Mouse (Mus musculus) limb, embryonic 13.5 days (tissue): ENCODE measurements at regions not wholly inside any gene's neighbourhood (a gene's known extent, or its start where the extent isn't known, plus 50 kb on each side); places are given as distances from the start of the nearest gene placed in this dataset.
A peak's percentile ranks its signal among the peaks of the same experiment; 100 is the strongest.

Experiments
- ATAC-seq: fragments of 200-750 bp; cut with Nextera tagmentation; 2 replicates; pipeline ENCODE4 v1.8.0; 2017; ENCODE audit warnings: low read depth, moderate number of reproducible peaks, moderate TSS enrichment; ENCODE audit not compliant: low FRiP score
- H3K27ac ChIP-seq: fragments of 300-500 bp; sonication (generic); 2 replicates; pipeline ENCODE4 v1.5.1; 2015; ENCODE audit warnings: inconsistent platforms, mild to moderate bottlenecking, moderate library complexity
- H3K27me3 ChIP-seq: fragments of 300-500 bp; sonication (generic); 2 replicates; pipeline ENCODE4 v1.6.1; 2015; ENCODE audit warnings: mild to moderate bottlenecking, inconsistent platforms
- H3K36me3 ChIP-seq: fragments of 300-500 bp; sonication (generic); 2 replicates; pipeline ENCODE4 v1.6.1; 2015; ENCODE audit warnings: inconsistent platforms, mild to moderate bottlenecking, moderate library complexity
- H3K4me1 ChIP-seq: fragments of 300-500 bp; sonication (generic); 2 replicates; pipeline ENCODE4 v1.6.1; 2015; ENCODE audit warnings: inconsistent platforms
- H3K4me2 ChIP-seq: fragments of 300-500 bp; sonication (generic); replicated peaks from 2 replicates; pipeline ENCODE4 v1.6.1; 2015; ENCODE audit warnings: inconsistent platforms, mild to moderate bottlenecking, moderate library complexity
- H3K4me3 ChIP-seq: fragments of 300-500 bp; sonication (generic); 2 replicates; pipeline ENCODE4 v1.5.1; 2015; ENCODE audit warnings: moderate library complexity, mild to moderate bottlenecking, inconsistent platforms
- H3K9ac ChIP-seq: fragments of 300-500 bp; sonication (generic); 2 replicates; pipeline ENCODE4 v1.6.1; 2015; ENCODE audit warnings: mild to moderate bottlenecking, inconsistent platforms
- H3K9me3 ChIP-seq: fragments of 300-500 bp; sonication (generic); 2 replicates; pipeline ENCODE4 v1.6.1; 2016; ENCODE audit warnings: inconsistent platforms
- WGBS: fragments of 180-500 bp; shearing (Covaris S2); methylation state at CpG from one replicate; pipeline ENCODE4 v1.1.7; 2015; 5-methylcytosine and 5-hydroxymethylcytosine counted together

GRCm38 (mm10) chr3:103429227-103429788 lies 145.7 kb upstream of the Syt6 start:
- no peak overlapping the region for H3K9ac ChIP-seq
- no peak overlapping the region for H3K27ac ChIP-seq
- H3K27me3 ChIP-seq = 0 out of 2 replicates have a peak, but pooled peaks cover 2% of the 10 kb centered on the region
- ATAC-seq = peak; percentile 52
- WGBS = 12% methylated on average over 5 of the region's 5 CpGs
- H3K4me2 ChIP-seq = no peak overlapping the region
- H3K36me3 ChIP-seq = no peaks in the 10 kb centered on the region
- peaks cover 18% of the 10 kb centered on the region for H3K4me1 ChIP-seq
- H3K4me3 ChIP-seq = no peak overlapping the region
- H3K9me3 ChIP-seq = no peaks in the 10 kb centered on the region

- Histone ChIP-seq H3K27ac (no peak overlapping the region), H3K4me1 (peaks cover 23% of the 10 kb centered on the region), H3K27me3 (0 out of 2 replicates have a peak, but pooled peaks cover 2% of the 10 kb centered on the region), H3K4me3 (no peak overlapping the region), H3K9me3 (no peaks in the 10 kb centered on the region), H3K36me3 (no peaks in the 10 kb centered on the region), H3K9ac (no peak overlapping the region), H3K4me2 (no peak overlapping the region)
- no peak for ATAC-seq
- WGBS = 74% methylated on average over 4 of the region's 4 CpGs
Measured at GRCm38 (mm10) chr3:103430131-103430530, 144.9 kb upstream of the Syt6 start.

- Histone ChIP-seq H3K36me3 (no peaks in the 10 kb centered on the region), H3K27ac (no peak overlapping the region), H3K9me3 (peaks cover 7% of the 10 kb centered on the region), H3K4me2 (no peak overlapping the region), H3K9ac (no peak overlapping the region), H3K4me1 (peaks cover 23% of the 10 kb centered on the region), H3K4me3 (no peak overlapping the region), H3K27me3 (0 out of 2 replicates have a peak, but pooled peaks cover 2% of the 10 kb centered on the region)
- ATAC-seq = no peak
- 50% methylated on average over 5 of the region's 5 CpGs for WGBS
Measured at GRCm38 (mm10) chr3:103432254-103432653, 142.8 kb upstream of the Syt6 start.

GRCm38 (mm10) chr3:103436902-103437603 lies 138.0 kb upstream of the Syt6 start:
- 73% methylated on average over 9 of the region's 9 CpGs for WGBS
- no peaks in the 10 kb centered on the region for H3K27me3 ChIP-seq
- no peak for ATAC-seq
- no peak overlapping the region for H3K9ac ChIP-seq
- no peaks in the 10 kb centered on the region for H3K36me3 ChIP-seq
- H3K27ac ChIP-seq = no peak overlapping the region
- H3K4me3 ChIP-seq = no peak overlapping the region
- H3K9me3 ChIP-seq = peaks cover 7% of the 10 kb centered on the region
- H3K4me1 ChIP-seq = peaks cover 23% of the 10 kb centered on the region
- H3K4me2 ChIP-seq = no peak overlapping the region

GRCm38 (mm10) chr3:103438791-103439354 lies 136.2 kb upstream of the Syt6 start:
- H3K27me3 ChIP-seq = no peaks in the 10 kb centered on the region
- peaks cover 7% of the 10 kb centered on the region for H3K9me3 ChIP-seq
- no peak overlapping the region for H3K4me2 ChIP-seq
- peaks cover 30% of the 10 kb centered on the region for H3K4me1 ChIP-seq
- 63% methylated on average over 12 of the region's 12 CpGs for WGBS
- H3K4me3 ChIP-seq = no peak overlapping the region
- no peak overlapping the region for H3K9ac ChIP-seq
- no peaks in the 10 kb centered on the region for H3K36me3 ChIP-seq
- H3K27ac ChIP-seq = no peak overlapping the region
- no peak for ATAC-seq

- no peaks in the 10 kb centered on the region for H3K36me3 ChIP-seq
- H3K4me3 ChIP-seq = no peak overlapping the region
- H3K27ac ChIP-seq = peak overlapping the region; percentile 44; the same call in 1 of the 2 replicates
- H3K9me3 ChIP-seq = no peaks in the 10 kb centered on the region
- H3K4me2 ChIP-seq = peak overlapping the region; percentile 21; the same call in 1 of the 2 replicates
- H3K4me1 ChIP-seq = peaks cover 30% of the 10 kb centered on the region
- ATAC-seq = 0 out of 2 replicates have a peak, but pooled peaks have one; percentile 57
- WGBS = 4% methylated on average over 6 of the region's 6 CpGs
- H3K27me3 ChIP-seq = no peaks in the 10 kb centered on the region
- no peak overlapping the region for H3K9ac ChIP-seq
Measured at GRCm38 (mm10) chr3:103443247-103443646, 131.8 kb upstream of the Syt6 start.

- Histone ChIP-seq H3K27ac (no peak overlapping the region), H3K4me3 (no peak overlapping the region), H3K9me3 (no peaks in the 10 kb centered on the region), H3K4me2 (no peak overlapping the region), H3K9ac (no peak overlapping the region), H3K36me3 (no peaks in the 10 kb centered on the region), H3K4me1 (peaks cover 38% of the 10 kb centered on the region), H3K27me3 (no peaks in the 10 kb centered on the region)
- no peak for ATAC-seq
- 93% methylated on average over 8 of the region's 8 CpGs for WGBS
Measured at GRCm38 (mm10) chr3:103445852-103446251, 129.2 kb upstream of the Syt6 start.

- 59% methylated on average over 7 of the region's 7 CpGs for WGBS
- Histone ChIP-seq H3K27ac (no peak overlapping the region), H3K4me3 (no peak overlapping the region), H3K4me2 (no peak overlapping the region), H3K36me3 (no peaks in the 10 kb centered on the region), H3K9me3 (no peaks in the 10 kb centered on the region), H3K9ac (no peak overlapping the region), H3K4me1 (peaks cover 19% of the 10 kb centered on the region), H3K27me3 (no peaks in the 10 kb centered on the region)
- ATAC-seq = no peak
Measured at GRCm38 (mm10) chr3:103449851-103450250, 125.2 kb upstream of the Syt6 start.

- H3K4me1 ChIP-seq = peaks cover 19% of the 10 kb centered on the region
- no peak for ATAC-seq
- H3K9ac ChIP-seq = no peak overlapping the region
- WGBS = 77% methylated on average over 3 of the region's 3 CpGs
- no peak overlapping the region for H3K4me2 ChIP-seq
- H3K27me3 ChIP-seq = no peaks in the 10 kb centered on the region
- H3K36me3 ChIP-seq = no peaks in the 10 kb centered on the region
- H3K4me3 ChIP-seq = no peak overlapping the region
- no peak overlapping the region for H3K27ac ChIP-seq
- no peaks in the 10 kb centered on the region for H3K9me3 ChIP-seq
Measured at GRCm38 (mm10) chr3:103451971-103452370, 123.1 kb upstream of the Syt6 start.

GRCm38 (mm10) chr3:103463760-103464159 lies 111.3 kb upstream of the Syt6 start:
- Histone ChIP-seq H3K4me1 (peaks cover 9% of the 10 kb centered on the region), H3K36me3 (no peaks in the 10 kb centered on the region), H3K9ac (no peak overlapping the region), H3K27me3 (peaks cover 3% of the 10 kb centered on the region; the same call in 1 of the 2 replicates), H3K9me3 (no peaks in the 10 kb centered on the region), H3K4me3 (no peak overlapping the region), H3K4me2 (no peak overlapping the region), H3K27ac (no peak overlapping the region)
- ATAC-seq = no peak
- WGBS = 55% methylated on average over 4 of the region's 4 CpGs

- 63% methylated on average over 5 of the region's 5 CpGs for WGBS
- H3K36me3 ChIP-seq = no peaks in the 10 kb centered on the region
Measured at GRCm38 (mm10) chr3:103464181-103464580, 110.8 kb upstream of the Syt6 start.

GRCm38 (mm10) chr3:103464729-103465128 lies 110.3 kb upstream of the Syt6 start:
- Histone ChIP-seq H3K4me2 (no peak overlapping the region), H3K27ac (no peak overlapping the region), H3K9me3 (no peaks in the 10 kb centered on the region), H3K9ac (no peak overlapping the region), H3K4me1 (peaks cover 9% of the 10 kb centered on the region), H3K36me3 (no peaks in the 10 kb centered on the region), H3K4me3 (no peak overlapping the region), H3K27me3 (peaks cover 3% of the 10 kb centered on the region; the same call in 1 of the 2 replicates)
- 16% methylated on average over 4 of the region's 4 CpGs for WGBS
- ATAC-seq = no peak

More at GRCm38 (mm10) chr3:103464181-103464580, 110.8 kb upstream of the Syt6 start:
- H3K9ac ChIP-seq = no peak overlapping the region
- peaks cover 3% of the 10 kb centered on the region; the same call in 1 of the 2 replicates for H3K27me3 ChIP-seq
- H3K4me3 ChIP-seq = no peak overlapping the region
- H3K27ac ChIP-seq = no peak overlapping the region
- no peak overlapping the region for H3K4me2 ChIP-seq
- peaks cover 9% of the 10 kb centered on the region for H3K4me1 ChIP-seq
- ATAC-seq = no peak
- H3K9me3 ChIP-seq = no peaks in the 10 kb centered on the region
